Mouse (Mus musculus) stomach, postnatal 0 days (tissue): ENCODE measurements at regions not wholly inside any gene's neighbourhood (a gene's known extent, or its start where the extent isn't known, plus 50 kb on each side); places are given as distances from the start of the nearest gene placed in this dataset.
"Not testable (repeated sequence)": the region's sequence is repeated elsewhere in the genome, so short reads cannot be mapped to it uniquely, and the experiment has no call there.

Experiments used
- CTCF ChIP-seq: IDR thresholded peaks from 2 replicates; pipeline ENCODE4 v1.5.1; 2016; ENCODE audit warnings: antibody characterized with exemption, low read depth, mild to moderate bottlenecking, moderate library complexity
- EP300 ChIP-seq: optimal IDR thresholded peaks from 2 replicates; pipeline ENCODE3; 2016; ENCODE audit warnings: antibody characterized with exemption

DNA sequence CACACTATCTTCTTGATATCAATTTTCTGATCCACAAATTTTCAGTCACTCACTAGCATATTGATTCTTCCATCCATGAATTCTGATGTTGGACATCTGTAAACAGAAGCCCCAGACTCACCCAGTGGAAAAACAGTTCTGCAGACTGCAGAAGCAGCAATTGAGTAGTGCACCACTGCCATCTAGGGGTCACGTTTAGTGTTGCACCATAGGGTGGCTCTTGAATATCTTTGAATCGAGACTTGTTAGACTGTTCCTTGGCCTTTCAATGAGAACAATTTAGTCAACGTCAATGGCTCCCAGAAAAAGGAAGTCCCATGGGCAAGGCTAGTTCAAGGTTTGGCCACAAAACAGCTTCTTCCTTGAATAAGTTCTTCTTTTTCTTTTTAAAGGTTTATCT is 828.1 kb downstream of the Gm10330 start:
- not testable (repeated sequence) for TF ChIP-seq CTCF, EP300
